Mouse (Mus musculus): ENCODE measurements around the gene Gbp3. TPM values are rescaled to one million over a fixed set of nuclear protein-coding genes. Genes with fewer than 3 reads are reported as not detected.
"Not testable (repeated sequence)": the region's sequence is repeated elsewhere in the genome, so short reads cannot be mapped to it uniquely, and the experiment has no call there.

The Gbp3 gene
- polyA plus RNA-seq (2021) = 2.1 TPM

- no peak for TF ChIP-seq CTCF (IDR thresholded peaks at IDR 0.05)
- ChIA-PET CTCF (interaction anchor here (0.7 to 3.1 kb wide), 25 partner anchors 10 to 87 kb away, joined by 3 to 18 read pairs (median 4); partner anchors contain the start of genes Gbp5 and Gbp7), POLR2A (interaction anchor here (1.1 kb wide), 1 partner anchor 68 kb away, joined by 3 read pairs; no protein-coding TSS in a partner anchor)
- peak; percentile 7 for DNase-seq (ENCODE audit: low read depth, low spot score)
- no peak for ATAC-seq
- no peaks in the 10 kb centered on the region for H3K27me3 ChIP-seq
- in situ Hi-C loops (cut with MboI; ENCODE audit: low pct_unique_long_range_greater_than_20kb) = loop anchor here (5.0 kb wide), 1 partner anchor 67 kb away; the partner anchor contains the start of gene Gbp5
These were observed at the start of gene Gbp3 for GRCm38 (mm10) chr3:142559632-142560228. Gene Gbp3, plus strand, starts transcription at chr3:142560026.

GRCm38 (mm10) chr3:142528116-142528515 lies 31.7 kb upstream of the Gbp3 start:
- TF ChIP-seq CTCF (IDR thresholded peaks at IDR 0.05) = no peak
- ChIA-PET CTCF (interaction anchor here (1.0 to 1.4 kb wide), 3 partner anchors 10 to 93 kb away, joined by 3 to 4 read pairs (median 4); partner anchors contain the start of gene Gbp2), POLR2A (no interaction called here)
- no peak for ATAC-seq
- no peak for DNase-seq (ENCODE audit: low read depth, low spot score)
- in situ Hi-C loops (cut with MboI; ENCODE audit: low pct_unique_long_range_greater_than_20kb) = no loop called here
- no peaks in the 10 kb centered on the region for H3K27me3 ChIP-seq

- ATAC-seq (no peak), DNase-seq (ENCODE audit: low read depth, low spot score) (no peak)
- CTCF ChIA-PET = interaction anchor here (1.0 to 2.7 kb wide), 11 partner anchors 9 to 179 kb away, joined by 3 to 16 read pairs (median 4); partner anchors contain the start of genes Gbp2 and Gbp3
- H3K27me3 ChIP-seq = no peaks in the 10 kb centered on the region
- no peak for TF ChIP-seq CTCF (IDR thresholded peaks at IDR 0.05)
- POLR2A ChIA-PET = interaction anchor here (0.7 to 1.6 kb wide), 2 partner anchors 9 to 112 kb away, joined by 4 to 5 read pairs; no protein-coding TSS in a partner anchor
- in situ Hi-C loops (cut with MboI; ENCODE audit: low pct_unique_long_range_greater_than_20kb) = no loop called here
These were observed 30.2 kb upstream of the Gbp3 start for GRCm38 (mm10) chr3:142529597-142529996.

- no peak for TF ChIP-seq CTCF (IDR thresholded peaks at IDR 0.05)
- in situ Hi-C loops (cut with MboI; ENCODE audit: low pct_unique_long_range_greater_than_20kb) = no loop called here
- ATAC-seq (peak; percentile 75), DNase-seq (ENCODE audit: low read depth, low spot score) (peak; percentile 25)
- ChIA-PET POLR2A (interaction anchor here (1.6 kb wide), 1 partner anchor 8 kb away, joined by 5 read pairs; no protein-coding TSS in a partner anchor), CTCF (interaction anchor here (0.7 to 2.7 kb wide), 16 partner anchors 8 to 178 kb away, joined by 3 to 16 read pairs (median 3); partner anchors contain the start of genes Gbp2 and Gbp3)
- no peaks in the 10 kb centered on the region for H3K27me3 ChIP-seq
These were observed 29.5 kb upstream of the Gbp3 start, which contains the start of gene Gbp7 for GRCm38 (mm10) chr3:142530087-142530953. Gene Gbp7, plus strand, starts transcription at chr3:142530342.

GRCm38 (mm10) chr3:142531595-142531994 lies 28.2 kb upstream of the Gbp3 start:
- ATAC-seq = no peak
- no peaks in the 10 kb centered on the region for H3K27me3 ChIP-seq
- POLR2A ChIA-PET = no interaction called here
- CTCF ChIA-PET = interaction anchor here (1.2 to 2.7 kb wide), 2 partner anchors 8 to 28 kb away, joined by 3 to 16 read pairs; partner anchors contain the start of gene Gbp3
- in situ Hi-C loops (cut with MboI; ENCODE audit: low pct_unique_long_range_greater_than_20kb) = no loop called here
- DNase-seq (ENCODE audit: low read depth, low spot score) = no peak
- TF ChIP-seq CTCF (IDR thresholded peaks at IDR 0.05) = no peak

- CTCF ChIA-PET = interaction anchor here (1.2 to 1.4 kb wide), 3 partner anchors 16 to 42 kb away, joined by 3 to 4 read pairs (median 4); partner anchors contain the start of gene Gbp3
- in situ Hi-C loops (cut with MboI; ENCODE audit: low pct_unique_long_range_greater_than_20kb) = no loop called here
- no peak for ATAC-seq
These were observed 26.6 kb upstream of the Gbp3 start for GRCm38 (mm10) chr3:142533185-142533584.

GRCm38 (mm10) chr3:142535667-142536066 lies 24.2 kb upstream of the Gbp3 start:
- H3K27me3 ChIP-seq = no peaks in the 10 kb centered on the region
- POLR2A ChIA-PET = no interaction called here
- no peak for TF ChIP-seq CTCF (IDR thresholded peaks at IDR 0.05)
- in situ Hi-C loops (cut with MboI; ENCODE audit: low pct_unique_long_range_greater_than_20kb) = no loop called here
- CTCF ChIA-PET = interaction anchor here (0.9 to 1.0 kb wide), 2 partner anchors 73 to 85 kb away, joined by 3 read pairs; no protein-coding TSS in a partner anchor
- ATAC-seq (no peak), DNase-seq (ENCODE audit: low read depth, low spot score) (no peak)

More at GRCm38 (mm10) chr3:142533185-142533584, 26.6 kb upstream of the Gbp3 start:
- no peak for DNase-seq (ENCODE audit: low read depth, low spot score)
- no peak for TF ChIP-seq CTCF (IDR thresholded peaks at IDR 0.05)
- POLR2A ChIA-PET = no interaction called here
- H3K27me3 ChIP-seq = no peaks in the 10 kb centered on the region

GRCm38 (mm10) chr3:142541391-142541790 lies 18.4 kb upstream of the Gbp3 start:
- in situ Hi-C loops (cut with MboI; ENCODE audit: low pct_unique_long_range_greater_than_20kb) = no loop called here
- no peaks in the 10 kb centered on the region for H3K27me3 ChIP-seq
- ChIA-PET POLR2A (no interaction called here), CTCF (interaction anchor here (2.1 kb wide), 1 partner anchor 11 kb away, joined by 5 read pairs; the partner anchor contains the start of gene Gbp7)
- ATAC-seq = no peak
- no peak for DNase-seq (ENCODE audit: low read depth, low spot score)
- TF ChIP-seq CTCF (IDR thresholded peaks at IDR 0.05) = no peak

- DNase-seq (ENCODE audit: low read depth, low spot score); H3K27me3 ChIP-seq; ATAC-seq; POLR2A ChIA-PET; in situ Hi-C loops (cut with MboI; ENCODE audit: low pct_unique_long_range_greater_than_20kb): not testable (repeated sequence)
- CTCF ChIA-PET = interaction anchor here (1.5 kb wide), 1 partner anchor 15 kb away, joined by 4 read pairs; no protein-coding TSS in a partner anchor
These were observed 17.1 kb upstream of the Gbp3 start for GRCm38 (mm10) chr3:142542776-142543175.

- no peak for TF ChIP-seq CTCF (IDR thresholded peaks at IDR 0.05)
- POLR2A ChIA-PET = interaction anchor here (0.9 kb wide), 1 partner anchor 10 kb away, joined by 3 read pairs; no protein-coding TSS in a partner anchor
- ATAC-seq (no peak), DNase-seq (ENCODE audit: low read depth, low spot score) (no peak)
- in situ Hi-C loops (cut with MboI; ENCODE audit: low pct_unique_long_range_greater_than_20kb) = no loop called here
- CTCF ChIA-PET = interaction anchor here (1.5 kb wide), 1 partner anchor 14 kb away, joined by 3 read pairs; no protein-coding TSS in a partner anchor
- H3K27me3 ChIP-seq = no peaks in the 10 kb centered on the region
These were observed 13.1 kb upstream of the Gbp3 start for GRCm38 (mm10) chr3:142546690-142547089.

Data from Patski (cell line).